Mouse (Mus musculus) stomach, postnatal 0 days (tissue): Measurements from ENCODE around the gene Evl.

Experiments
- CTCF ChIP-seq: IDR thresholded peaks from 2 replicates; pipeline ENCODE4 v1.5.1; 2016; ENCODE audit warnings: antibody characterized with exemption, low read depth, mild to moderate bottlenecking, moderate library complexity
- EP300 ChIP-seq: optimal IDR thresholded peaks from 2 replicates; pipeline ENCODE3; 2016; ENCODE audit warnings: antibody characterized with exemption

DNA sequence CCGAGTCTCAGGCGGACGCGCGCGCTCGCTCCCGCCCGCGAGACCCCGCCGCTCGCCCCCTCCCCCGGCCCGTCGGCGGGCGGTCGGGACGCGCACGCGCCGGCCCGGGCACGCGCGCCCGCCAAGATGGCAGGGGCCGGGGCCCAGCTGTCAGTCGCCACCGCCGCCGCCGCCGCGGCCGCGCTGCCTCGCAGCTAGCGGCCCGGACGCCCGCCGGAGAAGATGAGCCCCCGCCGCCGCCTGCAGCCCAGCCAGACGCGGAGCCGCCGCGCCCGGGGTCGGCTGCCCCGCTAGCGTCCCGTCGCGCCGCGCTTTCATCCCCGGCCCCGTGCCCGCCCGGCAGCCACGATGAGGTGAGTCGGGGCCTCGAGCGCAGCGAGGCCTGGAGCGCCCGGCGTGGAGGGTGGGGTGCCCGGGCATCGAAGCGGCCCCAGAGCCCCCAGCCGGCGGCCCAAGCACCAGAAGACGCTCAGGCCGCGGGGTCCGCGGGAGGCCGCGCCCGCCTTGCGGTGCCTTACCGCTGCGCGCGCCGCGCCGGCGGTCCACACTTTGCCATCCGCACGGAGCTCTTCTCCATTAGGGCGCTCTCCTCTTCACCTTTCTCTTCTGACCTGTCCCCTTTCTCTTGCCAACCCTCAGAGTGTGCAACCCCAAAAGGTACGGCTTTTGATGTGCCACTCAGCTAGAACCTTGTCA, 489 bp downstream of the Evl start:
- TF ChIP-seq CTCF = no peak
- TF ChIP-seq EP300 = no peak
